Mouse (Mus musculus) heart, adult 2 months (tissue): ENCODE data around the gene Dio2.

ENCODE experiments used
- CTCF ChIP-seq: fragments of 200-600 bp; IDR thresholded peaks from 2 replicates; pipeline ENCODE4 v1.8.1; 2022; ENCODE audit warnings: antibody characterized with exemption, mild to moderate bottlenecking, moderate library complexity
- EP300 ChIP-seq: fragments of 200-500 bp; IDR thresholded peaks from 2 replicates; pipeline ENCODE4 v1.6.1; 2011; ENCODE audit warnings: low read depth, low read length, control low read depth; ENCODE audit not compliant: insufficient read depth
- POLR2A ChIP-seq: fragments of 200-500 bp; IDR thresholded peaks from 2 replicates; pipeline ENCODE4 v1.6.1; 2011; ENCODE audit warnings: mild to moderate bottlenecking, low read depth, low read length, control low read depth; ENCODE audit not compliant: insufficient read depth

DNA sequence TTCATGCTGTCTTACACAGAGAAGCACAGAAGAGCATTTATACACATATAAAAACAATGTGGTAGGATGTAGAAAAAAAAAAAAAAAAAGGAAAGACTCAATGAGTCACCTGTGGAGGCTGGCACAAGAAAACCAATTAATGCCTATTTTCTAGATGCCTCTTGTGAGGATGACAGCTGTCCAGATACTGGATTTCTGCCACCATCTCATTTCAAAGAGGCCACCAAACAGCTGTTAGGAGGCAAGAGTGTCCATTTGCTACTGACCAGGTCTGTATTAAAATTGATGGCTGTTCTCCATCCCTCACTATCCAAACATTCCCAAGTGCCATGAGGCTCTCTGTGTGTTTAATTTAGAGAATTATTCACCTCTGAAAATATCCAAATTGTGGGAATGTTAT is 6.5 kb upstream of the Dio2 start:
- TF ChIP-seq POLR2A (no peak), CTCF (no peak), EP300 (no peak)
